Mouse (Mus musculus) limb, embryonic 12.5 days (tissue): ENCODE data around the gene Mcu. TPM values are rescaled to one million over a fixed set of nuclear protein-coding genes. Genes with fewer than 3 reads are reported as not detected.
A peak's percentile ranks its signal among the peaks of the same experiment; 100 is the strongest.

ENCODE experiments used
- ATAC-seq: fragments of 200-750 bp; cut with Nextera tagmentation; 2 replicates; pipeline ENCODE4 v1.8.0; 2017; ENCODE audit warnings: low read depth, moderate TSS enrichment; ENCODE audit not compliant: insufficient number of reproducible peaks, insufficient read depth, low FRiP score, low TSS enrichment
- H3K27ac ChIP-seq: fragments of 300-500 bp; sonication (generic); 2 replicates; pipeline ENCODE4 v1.5.1; 2016; ENCODE audit warnings: mild to moderate bottlenecking, moderate library complexity
- H3K27me3 ChIP-seq: fragments of 300-500 bp; sonication (generic); 2 replicates; pipeline ENCODE4 v1.6.1; 2016; ENCODE audit warnings: mild to moderate bottlenecking, moderate library complexity
- H3K36me3 ChIP-seq: fragments of 300-500 bp; sonication (generic); 2 replicates; pipeline ENCODE4 v1.6.1; 2016; ENCODE audit warnings: mild to moderate bottlenecking, moderate library complexity
- H3K4me1 ChIP-seq: fragments of 300-500 bp; sonication (generic); replicated peaks from 2 replicates; pipeline ENCODE4 v1.6.1; 2016
- H3K4me2 ChIP-seq: fragments of 300-500 bp; sonication (generic); 2 replicates; pipeline ENCODE4 v1.6.1; 2016; ENCODE audit warnings: mild to moderate bottlenecking, moderate library complexity
- H3K4me3 ChIP-seq: fragments of 300-500 bp; sonication (generic); replicated peaks from 2 replicates; pipeline ENCODE4 v1.5.1; 2016; ENCODE audit warnings: mild to moderate bottlenecking
- H3K9ac ChIP-seq: fragments of 300-500 bp; sonication (generic); replicated peaks from 2 replicates; pipeline ENCODE4 v1.6.1; 2016; ENCODE audit warnings: mild to moderate bottlenecking, moderate library complexity
- H3K9me3 ChIP-seq: fragments of 300-500 bp; sonication (generic); 2 replicates; pipeline ENCODE4 v1.6.1; 2016; ENCODE audit warnings: mild to moderate bottlenecking, moderate library complexity
- WGBS: fragments of 180-500 bp; shearing (Covaris S2); methylation state at CpG from one replicate; pipeline ENCODE4 v1.1.7; 2016; 5-methylcytosine and 5-hydroxymethylcytosine counted together
- polyA plus RNA-seq: library from polyadenylated mRNA; unstranded; fragments of >200 nt; fragmentation: Nextera tagmentation; extraction: Ambion mirVana; gene quantifications from 2 replicates; pipeline ENCODE4 v1.2.1, GENCODE M21; 2016

Mcu gene
- polyA plus RNA-seq, 1 experiment from 2014 or later = 48.4 TPM

GRCm38 (mm10) chr10:59585621-59586020 lies 30.9 kb downstream of the Mcu start:
- no peaks in the 10 kb centered on the region for H3K4me1 ChIP-seq
- no peak overlapping the region for H3K4me3 ChIP-seq
- no peak overlapping the region for H3K9ac ChIP-seq
- peaks cover 6% of the 10 kb centered on the region; the same call in 1 of the 2 replicates for H3K9me3 ChIP-seq
- peaks cover 9% of the 10 kb centered on the region for H3K36me3 ChIP-seq
- H3K4me2 ChIP-seq = no peak overlapping the region
- no peak for ATAC-seq
- 89% methylated on average over 5 of the region's 5 CpGs for WGBS
- no peaks in the 10 kb centered on the region for H3K27me3 ChIP-seq
- H3K27ac ChIP-seq = no peak overlapping the region

GRCm38 (mm10) chr10:59581826-59582543 lies 34.5 kb downstream of the Mcu start:
- no peak overlapping the region for H3K4me2 ChIP-seq
- H3K9me3 ChIP-seq = peaks cover 6% of the 10 kb centered on the region; the same call in 1 of the 2 replicates
- no peaks in the 10 kb centered on the region for H3K27me3 ChIP-seq
- WGBS = 89% methylated on average over 1 of the region's 1 CpGs
- H3K4me3 ChIP-seq = no peak overlapping the region
- H3K27ac ChIP-seq = no peak overlapping the region
- peaks cover 23% of the 10 kb centered on the region for H3K4me1 ChIP-seq
- H3K9ac ChIP-seq = no peak overlapping the region
- peaks cover 9% of the 10 kb centered on the region for H3K36me3 ChIP-seq
- no peak for ATAC-seq

DNA sequence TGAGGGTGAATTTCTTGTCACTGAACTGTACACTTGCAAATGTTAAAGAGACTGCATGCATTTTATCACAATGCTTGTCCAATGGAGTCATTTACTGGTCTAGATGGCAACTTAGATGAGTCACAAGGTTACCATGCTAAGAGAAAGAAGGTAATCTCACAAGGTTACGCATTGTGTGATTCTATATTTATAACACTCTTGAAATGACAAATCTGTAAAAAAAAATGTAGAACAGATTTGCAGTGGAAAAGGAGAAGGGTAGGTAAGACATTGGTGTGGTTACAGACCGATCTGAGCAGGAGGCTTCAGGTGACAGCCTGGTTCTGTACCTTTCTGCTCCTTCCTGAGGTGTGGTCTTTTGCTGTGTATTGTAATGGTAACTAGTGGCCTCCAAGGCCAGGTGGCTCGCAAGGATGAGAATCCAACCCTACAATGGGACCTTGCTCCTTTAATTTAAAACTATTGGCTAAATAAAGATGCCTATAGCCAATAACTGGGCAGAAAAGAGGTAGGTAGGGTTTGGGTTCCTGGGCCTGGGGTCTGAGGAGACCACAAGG lies 35.8 kb downstream of the Mcu start:
- H3K9me3 ChIP-seq = peaks cover 6% of the 10 kb centered on the region; the same call in 1 of the 2 replicates
- WGBS = 90% methylated on average over 3 of the region's 3 CpGs
- no peak for ATAC-seq

DNA sequence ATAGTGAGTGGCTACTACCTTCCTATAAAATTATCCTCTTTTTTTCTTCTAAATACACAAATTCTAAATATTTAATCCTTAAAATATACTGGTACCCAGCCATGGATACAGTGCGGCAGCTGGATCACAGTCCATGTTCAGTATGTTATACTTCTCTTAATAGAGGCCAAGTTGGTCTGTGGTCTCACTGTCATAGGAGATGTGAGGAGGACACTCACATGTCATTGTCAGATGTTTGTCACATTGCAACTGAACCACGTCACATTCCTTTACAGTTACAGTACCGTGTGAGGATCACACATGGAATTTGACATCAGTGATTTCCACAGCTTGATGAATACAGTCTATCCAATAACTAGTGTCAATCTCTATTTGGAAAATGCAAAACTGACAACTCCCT lies 36.8 kb downstream of the Mcu start:
- H3K27me3 ChIP-seq = no peaks in the 10 kb centered on the region
- no peak overlapping the region for H3K27ac ChIP-seq
- H3K4me1 ChIP-seq = peaks cover 34% of the 10 kb centered on the region
- WGBS = 91% methylated on average over 3 of the region's 3 CpGs
- no peak overlapping the region for H3K4me2 ChIP-seq
- no peak for ATAC-seq
- H3K36me3 ChIP-seq = peaks cover 9% of the 10 kb centered on the region
- H3K9me3 ChIP-seq = peaks cover 6% of the 10 kb centered on the region; the same call in 1 of the 2 replicates
- no peak overlapping the region for H3K4me3 ChIP-seq
- H3K9ac ChIP-seq = no peak overlapping the region

More for the DNA sequence above, 35.8 kb downstream of the Mcu start:
- Histone ChIP-seq H3K36me3 (peaks cover 9% of the 10 kb centered on the region), H3K27ac (no peak overlapping the region), H3K4me3 (no peak overlapping the region), H3K9ac (no peak overlapping the region), H3K27me3 (no peaks in the 10 kb centered on the region), H3K4me1 (peaks cover 34% of the 10 kb centered on the region), H3K4me2 (no peak overlapping the region)

- H3K36me3 ChIP-seq = peaks cover 12% of the 10 kb centered on the region
- peaks cover 34% of the 10 kb centered on the region for H3K4me1 ChIP-seq
- no peak for ATAC-seq
- 49% methylated on average over 12 of the region's 12 CpGs for WGBS
- peaks cover 16% of the 10 kb centered on the region for H3K9me3 ChIP-seq
- H3K4me2 ChIP-seq = peak overlapping the region; percentile 4; the same call in 1 of the 2 replicates
- no peak overlapping the region for H3K4me3 ChIP-seq
- H3K27me3 ChIP-seq = no peaks in the 10 kb centered on the region
- no peak overlapping the region for H3K9ac ChIP-seq
- peak overlapping the region; percentile 64 for H3K27ac ChIP-seq
Measured at GRCm38 (mm10) chr10:59577871-59578801, 38.4 kb downstream of the Mcu start.

DNA sequence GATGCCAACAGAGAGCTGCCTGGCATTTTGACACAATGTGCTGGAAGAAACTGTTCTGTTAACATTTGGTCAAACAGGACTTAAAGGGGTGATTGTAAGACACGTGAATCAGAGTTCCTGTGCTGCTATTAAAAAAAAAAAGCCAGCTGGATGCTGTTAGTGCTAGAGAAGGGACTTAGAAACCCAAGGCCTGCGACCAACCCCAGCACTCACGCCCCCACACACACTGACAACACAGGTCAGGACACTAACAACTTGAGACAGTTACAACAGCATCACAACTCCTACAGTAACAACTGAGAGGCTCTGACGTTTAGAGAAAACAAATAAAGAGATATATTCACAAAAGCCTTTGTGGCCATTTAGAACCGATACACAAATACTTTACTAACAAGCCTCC lies 40.2 kb downstream of the Mcu start:
- Histone ChIP-seq H3K9me3 (peaks cover 21% of the 10 kb centered on the region), H3K4me3 (no peak overlapping the region), H3K4me2 (no peak overlapping the region), H3K9ac (no peak overlapping the region), H3K4me1 (peaks cover 34% of the 10 kb centered on the region), H3K27ac (0 out of 2 replicates have a peak overlapping the region, but pooled peaks have one; percentile 4), H3K36me3 (peaks cover 7% of the 10 kb centered on the region; the same call in 1 of the 2 replicates), H3K27me3 (no peaks in the 10 kb centered on the region)
- no peak for ATAC-seq
- 35% methylated on average over 5 of the region's 5 CpGs for WGBS

GRCm38 (mm10) chr10:59571964-59572363 lies 44.5 kb downstream of the Mcu start:
- H3K4me2 ChIP-seq = no peak overlapping the region
- no peaks in the 10 kb centered on the region for H3K27me3 ChIP-seq
- H3K4me3 ChIP-seq = no peak overlapping the region
- no peak overlapping the region for H3K27ac ChIP-seq
- H3K36me3 ChIP-seq = peaks cover 10% of the 10 kb centered on the region; the same call in 1 of the 2 replicates
- peaks cover 21% of the 10 kb centered on the region for H3K9me3 ChIP-seq
- no peak for ATAC-seq
- H3K9ac ChIP-seq = no peak overlapping the region
- H3K4me1 ChIP-seq = peaks cover 46% of the 10 kb centered on the region
- 86% methylated on average over 5 of the region's 5 CpGs for WGBS

- WGBS = 86% methylated on average over 4 of the region's 4 CpGs
- H3K36me3 ChIP-seq = peaks cover 10% of the 10 kb centered on the region; the same call in 1 of the 2 replicates
- peaks cover 45% of the 10 kb centered on the region for H3K4me1 ChIP-seq
- H3K27me3 ChIP-seq = no peaks in the 10 kb centered on the region
- no peak overlapping the region for H3K4me2 ChIP-seq
- H3K4me3 ChIP-seq = no peak overlapping the region
- no peak for ATAC-seq
- peaks cover 21% of the 10 kb centered on the region for H3K9me3 ChIP-seq
- no peak overlapping the region for H3K9ac ChIP-seq
- peak overlapping the region; percentile 62; the same call in 1 of the 2 replicates for H3K27ac ChIP-seq
Measured at GRCm38 (mm10) chr10:59571273-59571672, 45.2 kb downstream of the Mcu start.

- H3K27me3 ChIP-seq = no peaks in the 10 kb centered on the region
- peaks cover 46% of the 10 kb centered on the region for H3K4me1 ChIP-seq
- peaks cover 10% of the 10 kb centered on the region; the same call in 1 of the 2 replicates for H3K36me3 ChIP-seq
- 82% methylated on average over 2 of the region's 2 CpGs for WGBS
- no peak for ATAC-seq
- peaks cover 21% of the 10 kb centered on the region for H3K9me3 ChIP-seq
- no peak overlapping the region for H3K9ac ChIP-seq
- no peak overlapping the region for H3K4me3 ChIP-seq
- H3K27ac ChIP-seq = peak overlapping the region; percentile 62
- H3K4me2 ChIP-seq = no peak overlapping the region
Measured at GRCm38 (mm10) chr10:59570780-59571179, 45.7 kb downstream of the Mcu start.

- peaks cover 10% of the 10 kb centered on the region; the same call in 1 of the 2 replicates for H3K36me3 ChIP-seq
- H3K27me3 ChIP-seq = no peaks in the 10 kb centered on the region
- peaks cover 50% of the 10 kb centered on the region for H3K4me1 ChIP-seq
- no peak overlapping the region for H3K4me3 ChIP-seq
- ATAC-seq = no peak
- H3K27ac ChIP-seq = peak overlapping the region; percentile 62; the same call in 1 of the 2 replicates
- H3K4me2 ChIP-seq = no peak overlapping the region
- peaks cover 21% of the 10 kb centered on the region for H3K9me3 ChIP-seq
- no peak overlapping the region for H3K9ac ChIP-seq
- WGBS = 69% methylated on average over 6 of the region's 6 CpGs
Measured at GRCm38 (mm10) chr10:59570360-59570759, 46.1 kb downstream of the Mcu start.

DNA sequence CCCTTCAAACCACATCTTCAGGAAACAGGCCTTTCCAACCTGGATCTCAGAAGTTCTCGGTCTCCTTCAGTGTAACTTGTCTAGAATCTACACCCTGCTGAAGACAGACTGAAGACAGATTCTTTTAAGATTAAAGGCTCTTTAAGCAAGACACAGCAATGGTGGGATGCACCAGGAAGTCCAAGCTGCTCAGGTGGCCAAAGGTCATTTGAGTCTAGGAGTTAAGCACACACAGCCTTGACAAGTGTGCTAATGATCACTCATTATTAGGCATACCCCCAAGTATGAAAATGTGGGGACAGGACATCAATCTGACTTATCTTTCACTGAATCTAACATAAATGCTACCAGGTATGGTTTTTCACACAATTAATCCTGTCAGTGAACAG lies 47.0 kb downstream of the Mcu start:
- Histone ChIP-seq H3K4me2 (no peak overlapping the region), H3K36me3 (peaks cover 10% of the 10 kb centered on the region; the same call in 1 of the 2 replicates), H3K9me3 (peaks cover 19% of the 10 kb centered on the region), H3K9ac (no peak overlapping the region), H3K27ac (no peak overlapping the region), H3K4me1 (peaks cover 59% of the 10 kb centered on the region), H3K27me3 (no peaks in the 10 kb centered on the region), H3K4me3 (no peak overlapping the region)
- 92% methylated on average over 1 of the region's 1 CpGs for WGBS
- no peak for ATAC-seq
